Mouse (Mus musculus) lung, postnatal 4 days (tissue): Measurements from ENCODE around the gene Hmga1.

Experiments
- DNase-seq, 2 experiments: peaks; one replicate each; pipeline ENCODE4 v3.0.0; 2021

The Hmga1 gene

GRCm38 (mm10) chr17:27532095-27532494 is 24.2 kb upstream of the Hmga1 start:
- no peak for DNase-seq

GRCm38 (mm10) chr17:27533354-27533753 is 22.9 kb upstream of the Hmga1 start:
- no peak for DNase-seq

- peak; percentile 82 to 92 for DNase-seq
Observed at GRCm38 (mm10) chr17:27534718-27535117, 21.6 kb upstream of the Hmga1 start.

- no peak for DNase-seq
Observed at GRCm38 (mm10) chr17:27541261-27541660, 15.0 kb upstream of the Hmga1 start.

DNA sequence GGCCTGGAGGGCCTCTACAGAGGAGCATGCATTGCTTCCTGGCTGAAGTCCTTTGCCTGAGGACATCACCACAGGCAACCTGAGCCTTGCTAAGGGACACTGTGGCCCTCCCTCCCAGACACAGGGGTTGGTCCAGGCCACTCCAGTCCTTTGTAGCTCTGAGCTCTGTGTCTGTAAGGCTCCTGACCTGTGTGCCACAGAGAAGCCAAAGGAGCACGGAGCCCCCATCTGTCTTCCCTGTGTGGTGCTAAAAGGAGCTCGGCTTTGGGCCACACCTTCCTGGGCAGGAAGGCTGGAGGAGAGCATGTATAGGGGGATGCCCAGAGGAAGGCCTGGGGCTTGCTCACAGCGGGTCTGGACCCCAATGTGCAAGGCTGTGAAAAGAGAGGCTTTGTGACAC is 14.3 kb upstream of the Hmga1 start:
- DNase-seq, result no peak

- no peak for DNase-seq
Observed at GRCm38 (mm10) chr17:27544551-27544950, 11.7 kb upstream of the Hmga1 start.

GRCm38 (mm10) chr17:27545991-27546390 is 10.3 kb upstream of the Hmga1 start:
- no peak for DNase-seq

GRCm38 (mm10) chr17:27546574-27547085 is 9.7 kb upstream of the Hmga1 start:
- DNase-seq, result no peak

- no peak for DNase-seq
Observed at GRCm38 (mm10) chr17:27547253-27547868, 8.9 kb upstream of the Hmga1 start.

GRCm38 (mm10) chr17:27549234-27549633 is 7.1 kb upstream of the Hmga1 start:
- no peak for DNase-seq

DNA sequence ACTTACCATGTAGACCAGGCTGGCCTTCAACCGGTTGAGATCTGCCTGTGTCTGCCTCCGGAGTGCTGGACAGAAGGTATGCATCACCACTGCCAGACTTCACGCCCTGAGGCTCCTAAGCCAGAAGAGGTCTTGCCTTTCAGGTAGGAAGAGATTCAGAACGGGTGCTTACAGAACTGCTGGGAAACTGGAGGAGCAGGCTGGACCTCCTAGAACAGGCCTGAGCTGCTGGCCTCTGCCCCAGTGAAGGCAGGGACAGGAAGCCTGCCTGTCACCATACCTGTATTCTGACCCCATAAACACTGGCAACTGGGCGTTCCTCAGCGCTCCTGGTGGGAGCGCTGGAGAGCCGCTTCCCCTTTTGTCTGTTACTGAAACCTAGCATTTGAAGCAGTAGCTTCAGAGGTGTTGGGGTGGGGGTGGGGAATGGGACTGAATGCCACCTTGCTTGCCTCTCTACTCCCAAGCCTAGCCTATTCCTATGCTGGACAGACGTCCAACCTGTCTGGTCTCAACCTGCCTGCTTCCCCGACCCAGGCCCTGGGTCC is 4.8 kb upstream of the Hmga1 start:
- no peak for DNase-seq

DNA sequence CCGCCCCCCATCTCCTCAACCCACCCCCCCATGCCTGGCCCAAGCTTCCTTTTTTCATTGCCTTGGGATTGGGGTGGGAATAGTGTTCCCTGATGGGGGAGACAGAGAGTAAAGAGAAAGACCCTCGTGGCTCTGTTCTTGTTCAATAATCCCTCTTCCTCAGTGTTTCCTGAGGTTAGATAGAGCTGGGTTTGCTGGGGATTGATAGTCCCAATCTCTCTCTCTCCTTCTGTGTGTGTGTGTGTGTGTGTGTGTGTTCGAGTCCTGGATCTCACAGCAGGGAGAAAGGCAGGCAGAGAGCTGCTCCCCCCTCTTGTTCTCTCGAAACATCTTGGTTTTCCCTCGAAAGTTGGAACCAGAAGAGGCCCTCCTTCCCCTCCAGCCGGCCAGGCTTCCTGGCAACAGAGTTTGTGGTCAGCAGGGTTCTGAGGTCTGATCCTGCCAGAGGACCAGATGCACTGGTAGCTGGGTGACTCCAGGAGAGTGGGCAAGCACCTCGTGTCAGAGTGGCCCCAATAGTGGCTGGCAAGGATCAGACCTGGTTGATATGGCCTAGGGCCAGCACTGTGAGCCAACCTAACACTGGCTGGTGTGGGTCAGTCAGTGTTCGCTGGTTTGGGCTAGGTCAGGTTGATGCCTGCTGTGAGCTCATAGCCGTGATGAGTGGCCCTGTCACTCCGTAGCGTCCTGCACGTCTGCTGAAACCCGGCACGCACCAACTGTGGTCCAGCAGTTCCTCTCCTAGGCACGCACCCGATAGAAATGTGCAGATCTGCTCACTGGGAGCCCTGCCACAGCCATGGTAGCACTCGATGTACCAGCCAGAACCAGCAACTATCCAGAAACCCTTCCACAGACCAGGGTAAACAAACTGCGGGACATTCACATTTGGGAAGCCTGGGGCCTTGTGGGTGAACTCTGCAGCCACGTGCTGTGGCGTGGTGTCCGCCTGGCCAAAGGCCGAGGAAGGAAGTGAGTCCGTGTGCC is 3.8 kb upstream of the Hmga1 start:
- no peak for DNase-seq

GRCm38 (mm10) chr17:27554062-27554960 is 2.0 kb upstream of the Hmga1 start:
- DNase-seq, result no peak

DNA sequence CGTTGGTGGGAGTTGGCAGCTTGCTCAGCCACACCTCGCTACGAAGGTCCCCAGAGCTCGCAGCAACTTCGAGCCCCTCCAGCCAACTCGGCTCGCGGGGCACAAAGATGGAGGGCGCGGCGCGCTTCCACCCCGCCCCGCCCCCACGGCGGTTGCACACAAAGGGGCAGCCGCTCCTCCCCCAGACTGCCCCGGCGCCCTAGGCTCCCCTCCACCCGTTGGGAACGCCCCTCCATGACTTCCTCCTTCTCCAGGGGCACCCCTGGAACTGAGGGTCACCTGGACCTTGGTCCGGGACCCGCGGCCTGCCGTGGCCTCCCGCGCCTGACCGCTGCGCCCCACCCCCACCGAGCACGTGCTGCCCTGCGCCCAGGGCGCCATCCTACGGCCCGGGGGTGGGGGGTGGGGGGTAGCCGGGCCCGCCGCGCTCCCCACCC is 1.2 kb upstream of the Hmga1 start:
- DNase-seq, result peak; percentile 78 to 82

- peak; percentile 84 to 92 for DNase-seq
Observed at GRCm38 (mm10) chr17:27555512-27556172, 655 bp upstream of the Hmga1 start.

DNA sequence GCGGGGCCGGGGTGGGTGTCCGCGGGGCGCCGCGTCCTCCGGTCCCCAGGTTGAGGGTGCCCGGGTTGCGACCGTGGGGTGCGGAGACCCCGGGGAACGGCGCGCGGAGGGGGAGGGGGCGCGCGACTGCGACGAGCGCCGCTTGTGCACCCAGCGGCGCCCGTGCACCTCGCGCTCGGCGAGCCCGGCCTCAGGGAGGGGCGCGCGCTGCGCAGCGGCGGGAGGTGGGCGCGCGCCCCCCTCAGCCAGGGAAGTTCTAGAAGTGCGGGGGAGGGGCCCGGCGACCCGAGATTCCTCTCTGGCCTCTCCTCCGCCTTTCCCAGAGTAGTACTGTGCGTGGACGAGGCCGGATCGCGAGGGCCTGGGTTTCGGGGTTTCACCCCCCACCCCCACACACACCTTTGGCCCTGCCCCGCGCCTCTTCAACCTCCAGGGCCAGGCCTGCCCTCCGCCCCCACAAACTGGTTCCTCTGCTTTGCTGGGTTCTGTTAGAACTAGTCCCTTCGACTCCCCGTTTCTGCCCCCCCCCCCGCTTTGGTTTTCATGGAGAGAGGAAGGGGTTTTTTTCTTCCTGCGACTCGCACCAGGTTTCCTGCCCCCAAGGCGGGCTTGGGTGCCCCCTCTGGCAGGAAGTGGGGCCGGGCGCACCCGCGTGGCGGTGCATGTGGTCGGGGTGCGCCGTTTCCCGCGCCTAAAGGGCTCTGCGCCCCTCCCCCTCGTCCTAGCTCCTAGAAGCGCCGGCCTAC is 1.1 kb downstream of the Hmga1 start:
- peak; percentile 66 to 75 for DNase-seq

GRCm38 (mm10) chr17:27557927-27558661 is 1.8 kb downstream of the Hmga1 start:
- no peak for DNase-seq

GRCm38 (mm10) chr17:27558845-27559244 is 2.5 kb downstream of the Hmga1 start:
- DNase-seq, result no peak

- no peak for DNase-seq
Observed at GRCm38 (mm10) chr17:27559596-27559995, 3.3 kb downstream of the Hmga1 start.

DNA sequence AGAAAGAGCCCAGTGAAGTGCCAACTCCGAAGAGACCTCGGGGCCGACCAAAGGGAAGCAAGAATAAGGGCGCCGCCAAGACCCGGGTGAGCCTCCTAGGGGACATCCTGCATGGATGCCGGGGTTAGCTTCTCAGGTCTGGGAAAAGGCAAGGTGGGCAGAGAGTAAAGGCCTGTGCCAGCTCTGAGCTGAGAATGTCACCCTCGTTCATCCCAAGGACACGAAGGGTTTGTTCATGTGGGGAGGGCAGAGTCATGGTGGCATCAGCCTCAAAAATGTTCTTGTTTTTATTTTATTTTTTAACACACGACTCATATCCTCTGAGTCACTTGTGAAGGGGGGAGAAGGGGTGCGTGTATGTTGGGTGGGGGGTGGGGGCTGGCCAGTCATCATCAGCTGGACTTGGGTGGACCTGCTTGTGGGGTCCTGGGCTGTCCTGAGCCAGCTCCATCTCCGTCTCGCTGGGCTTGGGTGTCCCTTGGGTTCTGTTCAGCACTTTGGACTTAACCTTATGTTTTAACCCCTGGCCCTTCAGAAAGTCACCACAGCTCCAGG is 4.7 kb downstream of the Hmga1 start:
- no peak for DNase-seq
